Mouse (Mus musculus): ENCODE results near the gene Sin3b.

- TF ChIP-seq CTCF (IDR thresholded peaks at IDR 0.05; ENCODE audit: control insufficient read depth, insufficient read depth, low read length): no peak
- no peak for TF ChIP-seq POLR2A (IDR thresholded peaks at IDR 0.05; ENCODE audit: borderline replicate concordance, control insufficient read depth, low read depth, low read length)
Observed at GRCm38 (mm10) chr8:72736868-72737267, 13.8 kb downstream of the Sin3b start.

Data from bone marrow, adult 2 months (tissue).